Comparison of ENCODE assay signal across 25 mouse cellular contexts in genomic region chr11:95786511-95786910, GRCm38 (mm10). TPM values are rescaled to one million over a fixed set of nuclear protein-coding genes. Genes with fewer than 3 reads are reported as not detected.
DNase-seq lines count a peak whose midpoint lies in the region; ATAC-seq and TF ChIP-seq lines count a peak whose summit lies in the region.
"Had no signal": no experiment of that assay in that cellular context is flagged by ENCODE, and none has a peak within 500 bp of the region (broad histone marks: within the 10 kb centered on the region; RNA-seq: fewer than 3 reads in every experiment).

No protein-coding gene starts in this region.

- H3K4me1 ChIP-seq in kidney, postnatal 0 days (replicated peaks; ENCODE audit: insufficient read depth, low read length), result no peaks in the 10 kb centered on the region
- no peaks in the 10 kb centered on the region for H3K4me1 ChIP-seq in midbrain, embryonic 11.5 days (ENCODE audit: control insufficient read depth, insufficient read depth, low read length)
- H3K4me1 ChIP-seq in midbrain, postnatal 0 days (ENCODE audit: insufficient read depth, low read length), result no peaks in the 10 kb centered on the region
- H3K4me1 ChIP-seq: embryonic facial prominence, embryonic 10.5 days; embryonic facial prominence, embryonic 13.5 days; hindbrain, embryonic 12.5 days; hindbrain, embryonic 15.5 days had no signal

- H3K4me3 ChIP-seq in kidney, postnatal 0 days (replicated peaks; ENCODE audit: low read depth, low read length), result no peak overlapping the region
- no peak overlapping the region for H3K4me3 ChIP-seq in midbrain, embryonic 11.5 days (ENCODE audit: low read depth, low read length)
- no peak overlapping the region for H3K4me3 ChIP-seq in midbrain, postnatal 0 days (ENCODE audit: low read depth, low read length)
- H3K4me3 ChIP-seq: embryonic facial prominence, embryonic 10.5 days; embryonic facial prominence, embryonic 13.5 days; hindbrain, embryonic 12.5 days; hindbrain, embryonic 15.5 days had no signal

- H3K27me3 ChIP-seq in kidney, postnatal 0 days (ENCODE audit: insufficient read depth, low read length), result no peaks in the 10 kb centered on the region
- no peaks in the 10 kb centered on the region for H3K27me3 ChIP-seq in midbrain, embryonic 11.5 days (ENCODE audit: control insufficient read depth, insufficient read depth, low read length)
- no peaks in the 10 kb centered on the region for H3K27me3 ChIP-seq in midbrain, postnatal 0 days (ENCODE audit: insufficient read depth, low read length)
- H3K27me3 ChIP-seq: embryonic facial prominence, embryonic 13.5 days; hindbrain, embryonic 12.5 days; hindbrain, embryonic 15.5 days had no signal

- DNase-seq in kidney, postnatal 0 days (ENCODE audit: low spot score), result no peak
- no peak for DNase-seq in kidney, adult 9 months
- peak; percentile 51 for DNase-seq in midbrain, embryonic 11.5 days (ENCODE audit: low spot score, missing footprints)
- no peak for DNase-seq in midbrain, postnatal 0 days (ENCODE audit: low spot score)
- no peak for DNase-seq in lung, postnatal 10 days
- DNase-seq: adrenal gland, adult 8-10 months; adrenal gland, postnatal 25 days; cerebellum, adult 11-12 months; cerebellum, adult 8-10 months; cerebellum, postnatal 10 days; cerebellum, postnatal 36 days; embryo, embryonic 11 days; forebrain, postnatal 0 days; gastrocnemius, postnatal 14 days; heart, adult 11 months had no signal

- H3K9me3 ChIP-seq in kidney, postnatal 0 days (replicated peaks; ENCODE audit: low read length), result no peaks in the 10 kb centered on the region
- H3K9me3 ChIP-seq in midbrain, embryonic 11.5 days (ENCODE audit: control insufficient read depth, low read length), result peaks cover 5% of the 10 kb centered on the region; the same call in 1 of the 2 replicates
- no peaks in the 10 kb centered on the region for H3K9me3 ChIP-seq in midbrain, postnatal 0 days (ENCODE audit: low read length)
- H3K9me3 ChIP-seq: embryonic facial prominence, embryonic 13.5 days; hindbrain, embryonic 12.5 days; hindbrain, embryonic 15.5 days had no signal

- 71% methylated on average over 6 of the region's 6 CpGs for WGBS in kidney, postnatal 0 days
- 91% methylated on average over 6 of the region's 6 CpGs for WGBS in midbrain, embryonic 11.5 days
- WGBS in midbrain, postnatal 0 days, result 86% methylated on average over 6 of the region's 6 CpGs

- no peaks in the 10 kb centered on the region for H3K36me3 ChIP-seq in kidney, postnatal 0 days (ENCODE audit: insufficient read depth, low read length)
- H3K36me3 ChIP-seq in midbrain, embryonic 11.5 days (ENCODE audit: control insufficient read depth, insufficient read depth, low read length), result no peaks in the 10 kb centered on the region
- H3K36me3 ChIP-seq in midbrain, postnatal 0 days (ENCODE audit: insufficient read depth, low read length), result no peaks in the 10 kb centered on the region
- H3K36me3 ChIP-seq: embryonic facial prominence, embryonic 10.5 days; embryonic facial prominence, embryonic 13.5 days; hindbrain, embryonic 12.5 days; hindbrain, embryonic 15.5 days had no signal

- no peak overlapping the region for H3K4me2 ChIP-seq in kidney, postnatal 0 days (ENCODE audit: low read length)
- H3K4me2 ChIP-seq in midbrain, embryonic 11.5 days, result no peak overlapping the region
- H3K4me2 ChIP-seq in midbrain, postnatal 0 days (ENCODE audit: low read depth, low read length, poor library complexity, severe bottlenecking), result no peak overlapping the region
- H3K4me2 ChIP-seq: embryonic facial prominence, embryonic 13.5 days; heart, embryonic 11.5 days; hindbrain, embryonic 12.5 days; hindbrain, embryonic 15.5 days had no signal

- ATAC-seq in kidney, postnatal 0 days (replicated peaks; ENCODE audit: low FRiP score, low read depth), result peak; percentile 36; the same call in 1 of the 2 replicates
- no peak for ATAC-seq in midbrain, embryonic 11.5 days (ENCODE audit: low FRiP score)
- no peak for ATAC-seq in midbrain, postnatal 0 days (ENCODE audit: low FRiP score)
- peak; percentile 30; the same call in 1 of the 2 replicates for ATAC-seq in megakaryocyte-erythroid progenitor cell, adult 5-6 weeks (replicated peaks; ENCODE audit: low FRiP score, low TSS enrichment, poor library complexity, severe bottlenecking)
- ATAC-seq: activated CD4-positive, CD25-positive, alpha-beta regulatory T cell, adult 4 months; CD4-positive, CD25-positive, alpha-beta regulatory T cell, adult 4 months; forebrain, embryonic 14.5 days; forebrain, postnatal 0 days had no signal

- no peak overlapping the region for H3K27ac ChIP-seq in kidney, postnatal 0 days
- H3K27ac ChIP-seq in midbrain, embryonic 11.5 days (ENCODE audit: low read depth, low read length), result no peak overlapping the region
- no peak overlapping the region for H3K27ac ChIP-seq in midbrain, postnatal 0 days (ENCODE audit: low read depth, low read length)
- H3K27ac ChIP-seq: embryonic facial prominence, embryonic 10.5 days; embryonic facial prominence, embryonic 13.5 days; hindbrain, embryonic 12.5 days; hindbrain, embryonic 15.5 days had no signal

- H3K9ac ChIP-seq in kidney, postnatal 0 days (ENCODE audit: low read depth, low read length), result no peak overlapping the region
- H3K9ac ChIP-seq in midbrain, embryonic 11.5 days (ENCODE audit: low read length), result no peak overlapping the region
- no peak overlapping the region for H3K9ac ChIP-seq in midbrain, postnatal 0 days (replicated peaks; ENCODE audit: low read length, poor library complexity, severe bottlenecking)
- H3K9ac ChIP-seq: embryonic facial prominence, embryonic 13.5 days; forebrain, postnatal 0 days; hindbrain, embryonic 12.5 days; hindbrain, embryonic 15.5 days had no signal

- no peak for TF ChIP-seq CTCF in kidney, postnatal 0 days (IDR thresholded peaks at IDR 0.05; ENCODE audit: low read depth)
- TF ChIP-seq CTCF in midbrain, postnatal 0 days (IDR thresholded peaks at IDR 0.05), result no peak

RNA-seq across cellular contexts. Expression of gene Phospho1, which starts 37.8 kb away (rescaled TPM):
- polyA plus RNA-seq in kidney, postnatal 0 days (2015; fragmentation: Nextera tagmentation; extraction: Ambion mirVana), result 0.17 TPM in 1 of 2 replicates, not detected in the other
- polyA plus RNA-seq in midbrain, embryonic 11.5 days (2014; fragmentation: Nextera tagmentation; extraction: Ambion mirVana), result not detected in 2 replicates
- total RNA-seq in midbrain, postnatal 0 days (2014; rRNA removed), result 0.85 and 2.1 TPM in 2 replicates
- not detected in 2 replicates for polyA plus RNA-seq in midbrain, postnatal 0 days (2015; fragmentation: Nextera tagmentation; extraction: Ambion mirVana)
- 5.6 and 7.5 TPM in 2 replicates for total RNA-seq in megakaryocyte-erythroid progenitor cell, adult 5-6 weeks (2014; fragmentation: Nextera tagmentation)
- total RNA-seq in megakaryocyte-erythroid progenitor cell, adult 5-6 weeks (2017), result 0.56 and 3.2 TPM in 2 replicates
- polyA plus RNA-seq: activated CD4-positive, CD25-positive, alpha-beta regulatory T cell, adult 4 months; CD4-positive, CD25-positive, alpha-beta regulatory T cell, adult 4 months; embryonic facial prominence, embryonic 10.5 days; forebrain, embryonic 11.5 days; forebrain, embryonic 14.5 days; forebrain, postnatal 0 days; hindbrain, embryonic 12.5 days had no signal

RNA-seq across cellular contexts. Expression of gene Gngt2, which starts 50.5 kb away (rescaled TPM):
- 32.6 and 32.9 TPM in 2 replicates for polyA plus RNA-seq in kidney, postnatal 0 days (2015; fragmentation: Nextera tagmentation; extraction: Ambion mirVana)
- polyA plus RNA-seq in midbrain, embryonic 11.5 days (2014; fragmentation: Nextera tagmentation; extraction: Ambion mirVana), result 4.9 and 5.6 TPM in 2 replicates
- 2.9 and 3.3 TPM in 2 replicates for total RNA-seq in midbrain, postnatal 0 days (2014; rRNA removed)
- polyA plus RNA-seq in midbrain, postnatal 0 days (2015; fragmentation: Nextera tagmentation; extraction: Ambion mirVana), result 2.4 TPM in 2 replicates
- 4.4 and 5.0 TPM in 2 replicates for total RNA-seq in megakaryocyte-erythroid progenitor cell, adult 5-6 weeks (2014; fragmentation: Nextera tagmentation)
- 4.0 and 4.6 TPM in 2 replicates for total RNA-seq in megakaryocyte-erythroid progenitor cell, adult 5-6 weeks (2017)

RNA-seq across cellular contexts. Expression of gene Abi3, which starts 55.8 kb away (rescaled TPM):
- polyA plus RNA-seq in kidney, postnatal 0 days (2015; fragmentation: Nextera tagmentation; extraction: Ambion mirVana), result 10.5 and 13.1 TPM in 2 replicates
- 1.2 and 2.1 TPM in 2 replicates for polyA plus RNA-seq in midbrain, embryonic 11.5 days (2014; fragmentation: Nextera tagmentation; extraction: Ambion mirVana)
- total RNA-seq in midbrain, postnatal 0 days (2014; rRNA removed), result 1.0 and 1.1 TPM in 2 replicates
- 1.5 TPM in 2 replicates for polyA plus RNA-seq in midbrain, postnatal 0 days (2015; fragmentation: Nextera tagmentation; extraction: Ambion mirVana)
- 5.9 and 8.9 TPM in 2 replicates for total RNA-seq in megakaryocyte-erythroid progenitor cell, adult 5-6 weeks (2014; fragmentation: Nextera tagmentation)
- total RNA-seq in megakaryocyte-erythroid progenitor cell, adult 5-6 weeks (2017), result 3.4 and 5.7 TPM in 2 replicates

Comparison
In these comparisons a context has a peak if more than half of its experiments do, and no peak if none do; other contexts are left out.
1. ATAC-seq: peak in kidney, postnatal 0 days (single experiment) and megakaryocyte-erythroid progenitor cell, adult 5-6 weeks (single experiment); none in midbrain, embryonic 11.5 days (single experiment) and midbrain, postnatal 0 days (single experiment).